Mouse (Mus musculus) neural tube, embryonic 13.5 days (tissue): ENCODE results near the gene Zbtb1. TPM values are rescaled to one million over a fixed set of nuclear protein-coding genes. Genes with fewer than 3 reads are reported as not detected.

Source experiments
- ATAC-seq: fragments of 200-750 bp; cut with Nextera tagmentation; 2 replicates; pipeline ENCODE4 v1.8.0; 2017; ENCODE audit warnings: low read depth, mild to moderate bottlenecking, moderate TSS enrichment, moderate library complexity
- H3K27ac ChIP-seq: fragments of 300-500 bp; sonication (generic); replicated peaks from 2 replicates; pipeline ENCODE4 v1.5.1; 2015; ENCODE audit warnings: moderate library complexity, mild to moderate bottlenecking, inconsistent platforms
- H3K27me3 ChIP-seq: fragments of 300-500 bp; sonication (generic); 2 replicates; pipeline ENCODE4 v1.6.1; 2015; ENCODE audit warnings: mild to moderate bottlenecking, inconsistent platforms
- H3K36me3 ChIP-seq: fragments of 300-500 bp; sonication (generic); 2 replicates; pipeline ENCODE4 v1.6.1; 2015; ENCODE audit warnings: mild to moderate bottlenecking, inconsistent platforms
- H3K4me1 ChIP-seq: fragments of 300-500 bp; sonication (generic); replicated peaks from 2 replicates; pipeline ENCODE4 v1.6.1; 2015; ENCODE audit warnings: inconsistent platforms
- H3K4me2 ChIP-seq: fragments of 300-500 bp; sonication (generic); 2 replicates; pipeline ENCODE4 v1.6.1; 2015; ENCODE audit warnings: inconsistent platforms, mild to moderate bottlenecking, moderate library complexity
- H3K4me3 ChIP-seq: fragments of 300-500 bp; sonication (generic); 2 replicates; pipeline ENCODE4 v1.5.1; 2015; ENCODE audit warnings: mild to moderate bottlenecking, inconsistent platforms
- H3K9ac ChIP-seq: fragments of 300-500 bp; sonication (generic); 2 replicates; pipeline ENCODE4 v1.6.1; 2015; ENCODE audit warnings: moderate library complexity, mild to moderate bottlenecking, inconsistent platforms
- H3K9me3 ChIP-seq: fragments of 300-500 bp; sonication (generic); 2 replicates; pipeline ENCODE4 v1.6.1; 2016; ENCODE audit warnings: inconsistent platforms
- WGBS: fragments of 180-500 bp; shearing (Covaris S2); methylation state at CpG from one replicate; pipeline ENCODE4 v1.1.7; 2015; 5-methylcytosine and 5-hydroxymethylcytosine counted together
- polyA plus RNA-seq: library from polyadenylated mRNA; unstranded; fragments of >200 nt; fragmentation: Nextera tagmentation; extraction: Ambion mirVana; gene quantifications from 2 replicates; pipeline ENCODE4 v1.2.1, GENCODE M21; 2015

The Zbtb1 gene
- 4.7 and 5.1 TPM in 2 replicates for polyA plus RNA-seq

DNA sequence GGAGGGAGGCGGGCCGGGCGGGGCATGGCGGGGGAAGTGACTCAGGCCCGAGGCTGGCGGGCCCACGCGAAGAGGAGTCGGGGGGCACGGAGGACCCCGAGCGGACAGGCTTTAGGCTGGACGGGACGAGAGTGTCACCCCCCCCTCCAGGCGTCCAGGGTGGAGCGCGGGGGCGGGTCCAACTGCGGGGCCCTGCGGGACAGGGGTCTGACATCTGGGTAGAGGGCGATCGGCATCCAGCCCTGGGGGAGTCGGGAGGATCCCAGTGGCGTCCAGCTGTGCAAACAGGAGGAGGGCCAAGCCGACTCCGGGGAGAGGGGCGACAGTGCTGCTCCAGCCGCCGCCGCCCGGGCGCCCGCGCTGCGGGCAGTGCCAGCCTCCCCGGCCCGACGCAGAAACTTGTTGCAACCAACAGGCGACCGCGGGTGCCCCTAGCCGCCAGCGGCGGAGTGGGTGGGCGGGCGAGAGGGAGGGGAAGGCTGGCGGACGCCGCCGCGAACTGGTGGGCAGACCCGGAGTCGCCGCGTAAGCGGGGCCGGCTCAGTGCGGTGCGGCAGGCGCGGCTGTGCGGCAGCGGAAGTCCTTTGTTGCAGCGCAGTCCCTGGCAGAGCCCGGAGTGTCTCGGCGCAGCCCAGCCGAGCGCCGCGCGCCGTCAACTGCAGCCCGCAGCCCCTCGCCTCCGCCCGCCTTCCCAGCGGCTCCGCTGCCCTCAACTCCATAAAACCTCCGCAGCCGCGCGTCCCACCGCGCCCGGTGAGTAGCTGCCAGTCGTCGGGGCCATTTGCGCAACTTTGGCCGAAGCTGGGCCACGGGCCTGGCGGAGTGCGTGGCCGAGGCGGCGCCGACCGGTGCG lies at the start of gene Zbtb1:
Zbtb1 (plus strand) TSS at position 289 of the 853 bp plus-strand sequence.
- Histone ChIP-seq H3K36me3 (no peaks in the 10 kb centered on the region), H3K4me2 (peak within 1 kb of the TSS; percentile 86), H3K4me3 (peak within 1 kb of the TSS; percentile 84), H3K9ac (peak within 1 kb of the TSS; percentile 97), H3K4me1 (peaks cover 54% of the 10 kb centered on the region), H3K27me3 (no peaks in the 10 kb centered on the region), H3K9me3 (no peaks in the 10 kb centered on the region), H3K27ac (peak within 1 kb of the TSS; percentile 98)
- ATAC-seq = peak; percentile 54
- WGBS = under 1% methylated on average over 84 of the region's 99 CpGs

DNA sequence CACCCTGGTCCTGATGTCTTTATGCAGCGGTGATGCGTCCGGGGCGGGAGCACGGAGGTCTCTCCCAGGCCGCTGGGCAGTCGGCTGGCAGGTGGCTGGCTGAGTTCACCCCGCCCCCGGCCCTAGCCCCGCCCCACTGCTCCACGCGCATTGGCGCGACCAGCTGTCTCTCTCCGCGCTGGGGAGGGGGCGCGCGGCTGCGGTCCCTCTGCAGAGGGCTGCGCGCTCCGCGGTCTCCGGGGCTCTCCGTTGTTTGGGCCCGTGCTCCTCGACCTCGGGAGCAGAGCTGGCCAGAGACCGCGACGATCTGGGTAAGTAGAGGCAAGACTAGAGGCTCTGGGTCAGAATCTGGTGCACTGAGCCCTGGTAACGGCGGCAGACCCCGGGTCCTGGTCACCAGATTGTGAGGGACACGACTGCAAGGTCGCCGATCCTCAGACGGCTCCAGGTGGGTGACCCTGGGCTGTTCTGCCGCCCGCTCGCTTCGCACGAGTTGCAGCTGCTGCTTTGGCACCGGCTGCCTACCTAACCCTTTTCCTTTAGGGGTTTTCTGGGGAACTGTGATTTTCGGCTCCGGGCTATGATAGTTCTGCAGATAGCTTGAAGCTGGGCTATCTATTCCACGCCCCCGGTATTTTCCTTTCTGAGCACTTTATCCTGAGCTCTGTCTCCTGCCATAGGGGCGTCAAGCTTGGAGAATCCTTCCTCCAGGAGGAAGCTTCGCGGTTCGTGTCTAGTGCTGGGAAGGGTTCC lies 45.2 kb upstream of the Zbtb1 start, which contains the start of gene Akap5:
Akap5 (plus strand) TSS at position 213 of the 753 bp plus-strand sequence.
- peak within 1 kb of the TSS; percentile 49 for H3K27ac ChIP-seq
- H3K36me3 ChIP-seq = peaks cover 22% of the 10 kb centered on the region
- no peaks in the 10 kb centered on the region for H3K9me3 ChIP-seq
- 2% methylated on average over 53 of the region's 53 CpGs for WGBS
- H3K4me1 ChIP-seq = peaks cover 9% of the 10 kb centered on the region
- H3K4me3 ChIP-seq = peak within 1 kb of the TSS; percentile 53
- H3K4me2 ChIP-seq = peak within 1 kb of the TSS; percentile 89
- peak; percentile 99 for ATAC-seq
- peak within 1 kb of the TSS; percentile 71 for H3K9ac ChIP-seq
- H3K27me3 ChIP-seq = peaks cover 8% of the 10 kb centered on the region

GRCm38 (mm10) chr12:76326437-76327220 lies 43.4 kb upstream of the Zbtb1 start:
- Histone ChIP-seq H3K36me3 (peaks cover 18% of the 10 kb centered on the region; the same call in 1 of the 2 replicates), H3K9me3 (no peaks in the 10 kb centered on the region), H3K27ac (no peak overlapping the region), H3K9ac (no peak overlapping the region), H3K4me3 (no peak overlapping the region), H3K27me3 (peaks cover 8% of the 10 kb centered on the region), H3K4me1 (peaks cover 9% of the 10 kb centered on the region), H3K4me2 (no peak overlapping the region)
- ATAC-seq = no peak
- WGBS = 90% methylated on average over 23 of the region's 23 CpGs

DNA sequence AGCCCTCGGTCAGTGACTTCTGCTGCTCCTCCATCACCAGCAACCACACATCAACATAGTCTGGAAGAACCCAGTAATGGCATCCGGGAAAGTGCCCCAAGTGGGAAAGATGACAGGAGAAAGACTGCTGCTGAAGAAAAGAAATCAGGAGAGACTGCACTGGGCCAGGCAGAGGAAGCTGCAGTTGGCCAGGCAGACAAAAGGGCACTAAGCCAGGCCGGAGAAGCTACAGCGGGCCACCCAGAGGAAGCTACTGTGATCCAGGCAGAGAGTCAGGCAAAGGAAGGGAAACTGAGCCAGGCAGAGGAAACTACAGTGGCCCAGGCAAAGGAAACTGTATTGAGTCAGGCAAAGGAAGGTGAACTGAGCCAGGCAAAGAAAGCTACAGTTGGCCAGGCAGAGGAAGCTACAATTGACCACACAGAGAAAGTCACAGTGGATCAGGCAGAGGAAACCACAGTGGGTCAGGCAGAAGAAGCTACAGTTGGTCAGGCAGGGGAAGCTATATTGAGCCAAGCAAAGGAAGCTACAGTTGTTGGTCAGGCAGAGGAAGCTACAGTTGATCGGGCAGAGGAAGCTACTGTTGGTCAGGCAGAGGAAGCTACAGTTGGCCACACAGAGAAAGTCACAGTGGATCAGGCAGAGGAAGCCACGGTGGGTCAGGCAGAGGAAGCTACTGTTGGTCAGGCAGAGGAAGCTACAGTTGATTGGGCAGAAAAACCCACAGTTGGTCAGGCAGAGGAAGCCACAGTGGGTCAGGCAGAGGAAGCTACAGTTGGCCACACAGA lies 41.3 kb upstream of the Zbtb1 start:
- Histone ChIP-seq H3K4me3 (no peak overlapping the region), H3K9ac (no peak overlapping the region), H3K27ac (no peak overlapping the region), H3K4me1 (peaks cover 9% of the 10 kb centered on the region), H3K9me3 (no peaks in the 10 kb centered on the region), H3K4me2 (no peak overlapping the region), H3K27me3 (peaks cover 8% of the 10 kb centered on the region), H3K36me3 (peaks cover 18% of the 10 kb centered on the region; the same call in 1 of the 2 replicates)
- WGBS = 87% methylated on average over 6 of the region's 6 CpGs
- no peak for ATAC-seq

GRCm38 (mm10) chr12:76333688-76334087 lies 36.4 kb upstream of the Zbtb1 start:
- 89% methylated on average over 5 of the region's 5 CpGs for WGBS
- H3K4me1 ChIP-seq = no peaks in the 10 kb centered on the region
- no peak overlapping the region for H3K9ac ChIP-seq
- no peak overlapping the region for H3K27ac ChIP-seq
- no peaks in the 10 kb centered on the region for H3K27me3 ChIP-seq
- no peak for ATAC-seq
- no peaks in the 10 kb centered on the region for H3K9me3 ChIP-seq
- H3K36me3 ChIP-seq = 0 out of 2 replicates have a peak, but pooled peaks cover 8% of the 10 kb centered on the region
- H3K4me3 ChIP-seq = no peak overlapping the region
- no peak overlapping the region for H3K4me2 ChIP-seq

GRCm38 (mm10) chr12:76335641-76336040 lies 34.4 kb upstream of the Zbtb1 start:
- H3K27me3 ChIP-seq = no peaks in the 10 kb centered on the region
- H3K27ac ChIP-seq = no peak overlapping the region
- no peak overlapping the region for H3K4me3 ChIP-seq
- H3K4me1 ChIP-seq = no peaks in the 10 kb centered on the region
- H3K9ac ChIP-seq = no peak overlapping the region
- no peak for ATAC-seq
- no peaks in the 10 kb centered on the region for H3K36me3 ChIP-seq
- no peak overlapping the region for H3K4me2 ChIP-seq
- 86% methylated on average over 5 of the region's 5 CpGs for WGBS
- H3K9me3 ChIP-seq = no peaks in the 10 kb centered on the region

DNA sequence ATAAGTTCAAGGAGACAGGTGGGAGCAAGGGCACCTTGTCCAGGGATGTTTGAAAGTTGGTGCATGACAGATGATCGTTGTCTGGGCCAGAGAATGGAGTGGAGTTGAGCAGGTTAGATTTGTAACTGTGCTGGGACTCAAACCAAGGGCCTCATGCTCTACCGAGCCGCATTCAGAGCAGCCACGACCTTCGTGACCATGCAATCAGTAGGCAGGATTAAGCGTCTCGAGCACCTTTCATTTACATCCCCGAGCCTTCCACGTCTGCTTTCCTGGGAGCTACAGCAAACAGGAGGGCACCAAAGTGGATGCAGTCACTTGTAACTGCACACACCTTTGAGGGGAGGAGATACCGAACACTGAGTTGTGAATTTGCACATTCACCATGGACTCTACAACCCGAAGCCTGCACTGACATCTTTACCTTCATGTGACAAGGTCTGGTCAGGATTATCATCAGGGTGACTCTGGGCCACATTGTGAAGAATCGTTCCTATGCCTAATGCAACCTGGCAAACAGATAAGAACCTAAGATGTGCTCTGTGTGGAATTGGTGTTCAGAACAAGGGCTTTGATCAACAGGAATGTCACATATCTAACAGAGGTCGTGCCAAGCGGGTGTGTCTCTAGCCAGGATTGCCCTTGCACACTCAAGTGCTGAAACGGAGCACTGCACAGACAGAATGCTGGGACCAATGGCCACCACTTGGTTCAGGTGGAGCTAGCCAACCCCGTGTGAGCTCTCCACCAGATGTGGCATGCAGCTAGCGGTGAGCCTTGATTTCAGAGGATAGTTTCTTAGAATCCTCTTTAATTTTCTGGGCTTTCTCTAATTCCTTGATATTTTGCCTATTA lies 33.7 kb upstream of the Zbtb1 start:
- Histone ChIP-seq H3K9me3 (no peaks in the 10 kb centered on the region), H3K36me3 (no peaks in the 10 kb centered on the region), H3K9ac (no peak overlapping the region), H3K4me3 (no peak overlapping the region), H3K4me2 (no peak overlapping the region), H3K4me1 (no peaks in the 10 kb centered on the region), H3K27me3 (no peaks in the 10 kb centered on the region), H3K27ac (no peak overlapping the region)
- 85% methylated on average over 17 of the region's 17 CpGs for WGBS
- no peak for ATAC-seq

DNA sequence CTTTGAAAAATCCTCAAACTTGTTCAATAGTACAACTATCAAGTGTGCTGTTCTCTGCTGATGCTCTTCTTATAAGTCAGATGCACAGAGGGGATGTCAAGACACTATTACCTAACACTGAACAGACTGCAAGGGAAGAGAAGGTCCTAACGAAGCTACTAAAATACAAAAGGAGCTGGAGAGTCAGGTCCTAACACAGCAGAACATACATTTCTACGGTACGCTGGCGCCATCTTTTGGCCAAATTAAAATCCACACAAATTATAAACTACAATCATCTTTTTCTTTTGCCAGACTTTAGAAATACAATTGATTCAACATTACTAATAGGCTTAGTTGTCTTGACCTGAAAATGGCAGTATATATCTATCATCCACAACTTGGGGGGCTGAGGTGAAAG lies 29.0 kb upstream of the Zbtb1 start:
- H3K27ac ChIP-seq = no peak overlapping the region
- no peak overlapping the region for H3K4me2 ChIP-seq
- H3K4me1 ChIP-seq = no peaks in the 10 kb centered on the region
- H3K36me3 ChIP-seq = no peaks in the 10 kb centered on the region
- H3K9me3 ChIP-seq = no peaks in the 10 kb centered on the region
- H3K4me3 ChIP-seq = no peak overlapping the region
- peak; percentile 56; the same call in 1 of the 2 replicates for ATAC-seq
- 3% methylated on average over 4 of the region's 4 CpGs for WGBS
- no peak overlapping the region for H3K9ac ChIP-seq
- no peaks in the 10 kb centered on the region for H3K27me3 ChIP-seq

- peaks cover 29% of the 10 kb centered on the region for H3K36me3 ChIP-seq
- no peak overlapping the region for H3K4me2 ChIP-seq
- H3K9me3 ChIP-seq = no peaks in the 10 kb centered on the region
- no peaks in the 10 kb centered on the region for H3K4me1 ChIP-seq
- H3K27ac ChIP-seq = no peak overlapping the region
- 86% methylated on average over 5 of the region's 6 CpGs for WGBS
- no peak for ATAC-seq
- no peak overlapping the region for H3K4me3 ChIP-seq
- H3K9ac ChIP-seq = no peak overlapping the region
- no peaks in the 10 kb centered on the region for H3K27me3 ChIP-seq
These were observed 24.2 kb upstream of the Zbtb1 start for GRCm38 (mm10) chr12:76345759-76346455.

- H3K4me2 ChIP-seq = no peak overlapping the region
- H3K9me3 ChIP-seq = no peaks in the 10 kb centered on the region
- no peak for ATAC-seq
- 86% methylated on average over 8 of the region's 8 CpGs for WGBS
- H3K27ac ChIP-seq = no peak overlapping the region
- no peaks in the 10 kb centered on the region for H3K27me3 ChIP-seq
- H3K36me3 ChIP-seq = peaks cover 42% of the 10 kb centered on the region
- no peak overlapping the region for H3K4me3 ChIP-seq
- H3K4me1 ChIP-seq = no peaks in the 10 kb centered on the region
- no peak overlapping the region for H3K9ac ChIP-seq
These were observed 20.3 kb upstream of the Zbtb1 start for GRCm38 (mm10) chr12:76349680-76350220.
